Mouse (Mus musculus) forebrain, embryonic 11.5 days (tissue): ENCODE results near the gene Arhgap23. TPM values are rescaled to one million over a fixed set of nuclear protein-coding genes. Genes with fewer than 3 reads are reported as not detected.
A peak's percentile ranks its signal among the peaks of the same experiment; 100 is the strongest.

Source experiments
- ATAC-seq: fragments of 200-750 bp; cut with Nextera tagmentation; replicated peaks from 2 replicates; pipeline ENCODE4 v1.8.0; 2017; ENCODE audit warnings: moderate TSS enrichment; ENCODE audit not compliant: low FRiP score
- DNase-seq: peaks from one replicate; pipeline ENCODE4 v3.0.0-alpha.2; 2017; ENCODE audit warnings: low spot score
- H3K27ac ChIP-seq: fragments of 300-500 bp; sonication (generic); 2 replicates; pipeline ENCODE4 v1.5.1; 2014; ENCODE audit warnings: low read depth, low read length
- H3K27me3 ChIP-seq: fragments of 300-500 bp; sonication (generic); 2 replicates; pipeline ENCODE4 v1.6.1; 2014; ENCODE audit warnings: mild to moderate bottlenecking, low read length, mixed read lengths; ENCODE audit not compliant: control insufficient read depth, insufficient read depth
- H3K36me3 ChIP-seq: fragments of 300-500 bp; sonication (generic); 2 replicates; pipeline ENCODE4 v1.6.1; 2014; ENCODE audit warnings: mild to moderate bottlenecking, low read length, moderate library complexity, mixed read lengths; ENCODE audit not compliant: control insufficient read depth, insufficient read depth
- H3K4me1 ChIP-seq: fragments of 300-500 bp; sonication (generic); replicated peaks from 2 replicates; pipeline ENCODE4 v1.6.1; 2014; ENCODE audit warnings: low read length, mixed read lengths; ENCODE audit not compliant: control insufficient read depth, insufficient read depth
- H3K4me2 ChIP-seq: fragments of 300-500 bp; sonication (generic); 2 replicates; pipeline ENCODE4 v1.6.1; 2014; ENCODE audit warnings: low read depth, mild to moderate bottlenecking, low read length, moderate library complexity, mixed read lengths; ENCODE audit not compliant: severe bottlenecking
- H3K4me3 ChIP-seq: fragments of 300-500 bp; sonication (generic); 2 replicates; pipeline ENCODE4 v1.5.1; 2014; ENCODE audit warnings: low read depth, low read length
- H3K9ac ChIP-seq: fragments of 300-500 bp; sonication (generic); 2 replicates; pipeline ENCODE4 v1.6.1; 2014; ENCODE audit warnings: low read length
- H3K9me3 ChIP-seq: fragments of 300-500 bp; sonication (generic); 2 replicates; pipeline ENCODE4 v1.6.1; 2016; ENCODE audit warnings: low read length, mixed read lengths; ENCODE audit not compliant: control insufficient read depth
- WGBS: fragments of 180-500 bp; shearing (Covaris S2); extraction: QIAGEN DNeasy Blood & Tissue Kit; methylation state at CpG from one replicate; pipeline ENCODE4 v1.1.7; 2014; 5-methylcytosine and 5-hydroxymethylcytosine counted together
- polyA plus RNA-seq: library from polyadenylated mRNA; unstranded; fragments of >200 nt; fragmentation: Nextera tagmentation; extraction: Ambion mirVana; gene quantifications from 2 replicates; pipeline ENCODE4 v1.2.1, GENCODE M21; 2014

Arhgap23 gene
- polyA plus RNA-seq, 1 experiment from 2014 or later, result 3.2 TPM

DNA sequence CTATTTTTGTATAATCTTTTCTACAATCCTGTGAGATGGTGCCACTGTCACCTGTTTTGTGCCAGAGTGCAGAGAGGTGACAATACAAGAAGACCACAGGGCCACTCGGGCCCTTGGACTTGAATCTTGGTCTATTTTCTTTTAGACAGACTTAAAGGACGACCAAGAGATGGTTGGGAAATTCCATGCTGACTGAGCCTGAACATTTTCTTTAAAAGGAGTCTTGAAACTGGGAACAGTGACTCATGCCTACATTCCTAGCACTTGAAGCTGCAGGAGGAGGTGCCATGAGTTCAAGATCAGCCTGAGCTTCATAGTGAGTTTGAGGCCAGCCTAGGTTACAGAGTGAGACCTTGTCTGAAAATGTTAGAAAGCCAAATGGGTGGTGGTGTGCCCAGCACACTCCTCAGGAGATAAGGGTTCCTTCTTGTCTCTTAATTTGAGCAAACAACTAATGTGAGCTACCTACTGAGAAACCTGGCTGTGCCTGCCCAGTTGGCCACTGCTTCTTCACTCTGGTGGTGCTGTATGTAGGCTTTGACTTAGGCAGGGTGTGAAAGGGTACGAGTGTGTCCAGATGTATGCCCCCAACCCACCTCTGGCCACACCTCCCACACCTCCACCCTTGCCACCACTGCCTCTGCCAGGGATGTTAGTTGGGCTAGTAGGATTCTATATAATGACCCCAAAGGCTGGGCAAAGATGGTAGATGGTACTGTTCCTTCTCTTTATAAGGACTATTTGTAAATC is 13.5 kb upstream of the Arhgap23 start:
- no peak overlapping the region for H3K4me3 ChIP-seq
- H3K9me3 ChIP-seq, result no peaks in the 10 kb centered on the region
- no peak overlapping the region for H3K27ac ChIP-seq
- H3K36me3 ChIP-seq, result no peaks in the 10 kb centered on the region
- ATAC-seq (no peak), DNase-seq (no peak)
- 0 out of 2 replicates have a peak overlapping the region, but pooled peaks have one; percentile 1 for H3K9ac ChIP-seq
- peaks cover 13% of the 10 kb centered on the region for H3K4me1 ChIP-seq
- H3K4me2 ChIP-seq, result no peak overlapping the region
- WGBS, result 77% methylated on average over 3 of the region's 3 CpGs
- H3K27me3 ChIP-seq, result peaks cover 13% of the 10 kb centered on the region; the same call in 1 of the 2 replicates

GRCm38 (mm10) chr11:97402746-97403145 is 12.6 kb upstream of the Arhgap23 start:
- Histone ChIP-seq H3K27me3 (peaks cover 16% of the 10 kb centered on the region; the same call in 1 of the 2 replicates), H3K36me3 (no peaks in the 10 kb centered on the region), H3K4me1 (peaks cover 13% of the 10 kb centered on the region), H3K9me3 (no peaks in the 10 kb centered on the region), H3K4me2 (no peak overlapping the region), H3K9ac (no peak overlapping the region), H3K4me3 (no peak overlapping the region), H3K27ac (no peak overlapping the region)
- DNase-seq (no peak), ATAC-seq (no peak)
- WGBS, result 4% methylated on average over 2 of the region's 2 CpGs

DNA sequence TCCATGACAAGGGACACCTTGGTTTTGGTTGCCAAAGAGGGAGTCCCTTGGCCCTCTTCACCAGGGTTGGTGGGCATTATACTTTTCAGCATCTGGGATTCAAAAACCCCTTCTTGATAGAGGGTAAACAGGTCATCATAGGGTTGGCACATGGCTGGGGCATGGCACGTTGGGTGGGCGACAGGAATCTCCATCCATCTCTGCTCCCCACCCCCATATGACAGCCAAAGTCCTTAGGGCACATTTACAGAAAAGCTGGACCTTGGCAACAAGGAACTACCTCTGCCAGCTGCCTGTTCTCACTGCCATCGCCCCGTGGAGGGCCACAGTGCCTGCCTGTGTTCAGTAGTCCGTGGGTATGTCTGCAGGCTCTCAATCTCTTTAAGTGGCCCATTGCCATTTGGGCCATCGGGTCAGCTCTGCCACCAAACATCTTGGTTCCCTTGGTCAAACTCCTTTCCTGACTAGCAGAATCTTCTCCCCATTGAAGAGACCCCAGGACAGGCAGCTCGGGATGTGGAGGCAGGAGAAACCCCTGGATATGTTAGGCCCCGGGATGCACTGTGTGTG is 11.6 kb upstream of the Arhgap23 start:
- Histone ChIP-seq H3K4me1 (peaks cover 13% of the 10 kb centered on the region), H3K36me3 (no peaks in the 10 kb centered on the region), H3K4me2 (peak overlapping the region; percentile 98), H3K4me3 (peak overlapping the region; percentile 58; the same call in 1 of the 2 replicates), H3K27me3 (peaks cover 16% of the 10 kb centered on the region; the same call in 1 of the 2 replicates), H3K9me3 (no peaks in the 10 kb centered on the region), H3K9ac (no peak overlapping the region), H3K27ac (no peak overlapping the region)
- WGBS, result 48% methylated on average over 8 of the region's 8 CpGs
- ATAC-seq (no peak), DNase-seq (no peak)

DNA sequence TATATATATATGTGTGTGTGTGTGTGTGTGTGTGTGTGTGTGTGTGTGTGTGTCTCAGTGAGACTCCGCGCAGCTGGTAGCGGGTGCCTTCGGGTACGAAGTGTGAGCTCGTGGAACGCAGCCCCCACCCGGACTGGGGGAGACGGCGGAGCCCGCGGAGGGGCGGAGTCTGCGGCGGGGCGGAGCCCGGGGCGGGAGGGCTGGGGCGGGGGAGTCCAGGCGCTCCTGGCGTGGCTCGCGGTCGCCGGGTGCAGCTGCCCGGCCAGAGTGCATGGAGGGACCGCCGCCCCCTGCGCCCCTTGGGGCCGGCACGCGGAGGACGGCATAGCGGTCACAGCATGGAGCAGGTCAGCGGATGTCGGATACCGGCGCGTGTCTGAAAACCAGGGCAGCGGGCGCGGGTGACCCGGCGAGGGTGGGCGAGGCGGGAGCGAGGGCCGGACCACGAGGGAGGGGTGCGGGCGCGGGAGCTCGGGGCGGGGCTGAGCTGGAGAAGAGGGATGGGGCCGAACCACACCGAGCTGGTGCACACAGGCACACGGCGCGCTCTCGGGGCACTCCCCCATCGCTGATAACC is 11.1 kb upstream of the Arhgap23 start:
- peak overlapping the region; percentile 98 for H3K4me2 ChIP-seq
- peaks cover 13% of the 10 kb centered on the region for H3K4me1 ChIP-seq
- ATAC-seq, result peak; percentile 43; the same call in 1 of the 2 replicates
- H3K36me3 ChIP-seq, result no peaks in the 10 kb centered on the region
- peaks cover 16% of the 10 kb centered on the region; the same call in 1 of the 2 replicates for H3K27me3 ChIP-seq
- peak overlapping the region; percentile 58 for H3K4me3 ChIP-seq
- under 1% methylated on average over 57 of the region's 61 CpGs for WGBS
- no peak overlapping the region for H3K27ac ChIP-seq
- DNase-seq, result peak; percentile 79
- H3K9me3 ChIP-seq, result no peaks in the 10 kb centered on the region
- peak overlapping the region; percentile 59 for H3K9ac ChIP-seq

- Histone ChIP-seq H3K4me3 (peak overlapping the region; percentile 58), H3K27ac (no peak overlapping the region), H3K4me1 (peaks cover 13% of the 10 kb centered on the region), H3K9ac (peak overlapping the region; percentile 59), H3K27me3 (peaks cover 16% of the 10 kb centered on the region; the same call in 1 of the 2 replicates), H3K4me2 (peak overlapping the region; percentile 98), H3K9me3 (no peaks in the 10 kb centered on the region), H3K36me3 (no peaks in the 10 kb centered on the region)
- ATAC-seq, result no peak
- peak; percentile 64 for DNase-seq
- WGBS, result under 1% methylated on average over 11 of the region's 11 CpGs
These were observed 10.6 kb upstream of the Arhgap23 start for GRCm38 (mm10) chr11:97404761-97405190.

DNA sequence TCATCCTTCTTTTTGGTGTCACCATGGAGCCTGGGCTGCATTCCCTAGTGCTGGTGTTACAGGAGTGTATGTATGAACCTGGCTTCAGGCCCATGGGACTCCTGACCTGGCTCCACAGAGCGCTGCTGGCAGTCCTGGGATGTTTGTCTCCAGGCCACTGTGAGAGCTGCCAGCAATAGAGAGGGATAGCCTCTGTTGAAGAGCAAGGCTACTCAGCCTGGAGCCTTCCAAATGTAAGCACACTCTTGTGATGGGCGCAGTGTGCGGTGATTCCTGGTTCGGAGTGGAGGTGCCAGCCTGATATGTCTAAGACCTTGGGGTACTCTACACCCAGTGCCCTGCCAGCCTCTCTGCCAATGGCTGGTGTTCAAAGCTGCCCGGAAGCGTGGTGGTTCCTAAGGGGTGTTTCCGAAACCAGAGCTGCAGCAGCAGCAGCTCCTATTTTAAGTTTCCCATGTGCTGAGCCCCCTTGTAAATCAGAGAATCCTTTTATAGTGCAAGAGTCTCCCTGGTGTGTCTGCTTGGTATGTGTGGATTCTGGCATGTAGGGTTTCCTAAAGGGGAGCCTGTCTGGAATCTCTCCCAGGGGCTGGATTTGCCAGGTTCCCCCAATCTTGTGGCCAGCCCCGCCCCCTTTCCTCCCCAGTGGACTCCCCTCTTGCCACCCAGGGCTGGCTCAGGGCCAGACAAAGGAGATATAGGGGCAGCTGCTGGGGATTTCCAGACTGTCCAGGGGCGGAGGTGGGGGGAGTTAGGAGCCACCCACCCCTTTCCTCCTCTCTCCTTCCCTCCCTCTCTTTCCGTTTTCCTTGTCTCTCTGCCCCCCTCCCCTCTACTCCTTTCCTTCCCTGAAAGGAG is 9.0 kb upstream of the Arhgap23 start:
- H3K9ac ChIP-seq, result no peak overlapping the region
- no peaks in the 10 kb centered on the region for H3K36me3 ChIP-seq
- H3K4me3 ChIP-seq, result no peak overlapping the region
- peaks cover 9% of the 10 kb centered on the region for H3K4me1 ChIP-seq
- H3K27ac ChIP-seq, result no peak overlapping the region
- WGBS, result 68% methylated on average over 10 of the region's 10 CpGs
- peaks cover 16% of the 10 kb centered on the region; the same call in 1 of the 2 replicates for H3K27me3 ChIP-seq
- no peak overlapping the region for H3K4me2 ChIP-seq
- DNase-seq (no peak), ATAC-seq (no peak)
- H3K9me3 ChIP-seq, result no peaks in the 10 kb centered on the region

DNA sequence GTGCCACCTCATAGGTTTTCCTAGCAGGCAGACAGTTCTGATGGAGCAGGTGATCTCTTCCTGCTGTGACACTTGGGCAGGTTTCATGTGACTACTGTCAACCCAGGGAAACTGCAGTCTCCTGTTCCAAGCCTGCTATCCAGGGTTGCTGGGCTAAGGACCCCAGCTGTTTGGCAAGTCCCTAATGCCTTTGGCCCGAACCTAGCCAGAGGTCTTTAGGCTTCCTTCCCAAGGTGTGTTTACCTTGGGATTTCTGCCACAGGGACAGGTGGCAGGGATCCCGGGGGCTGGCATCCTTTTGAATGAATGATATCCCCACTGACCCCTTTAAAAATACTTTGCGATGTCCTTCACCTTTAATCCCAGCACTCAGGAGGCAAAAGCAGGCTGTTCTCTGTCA is 7.9 kb upstream of the Arhgap23 start:
- 81% methylated on average over 3 of the region's 3 CpGs for WGBS
- no peaks in the 10 kb centered on the region for H3K36me3 ChIP-seq
- H3K9ac ChIP-seq, result no peak overlapping the region
- H3K9me3 ChIP-seq, result no peaks in the 10 kb centered on the region
- ATAC-seq (no peak), DNase-seq (no peak)
- H3K4me3 ChIP-seq, result no peak overlapping the region
- H3K4me2 ChIP-seq, result no peak overlapping the region
- no peak overlapping the region for H3K27ac ChIP-seq
- H3K27me3 ChIP-seq, result peaks cover 16% of the 10 kb centered on the region; the same call in 1 of the 2 replicates
- peaks cover 9% of the 10 kb centered on the region for H3K4me1 ChIP-seq

- no peak overlapping the region for H3K4me3 ChIP-seq
- DNase-seq, result peak; percentile 74
- peaks cover 9% of the 10 kb centered on the region for H3K4me1 ChIP-seq
- H3K27me3 ChIP-seq, result peaks cover 16% of the 10 kb centered on the region; the same call in 1 of the 2 replicates
- 2% methylated on average over 6 of the region's 6 CpGs for WGBS
- no peak overlapping the region for H3K4me2 ChIP-seq
- H3K9ac ChIP-seq, result no peak overlapping the region
- ATAC-seq, result no peak
- H3K27ac ChIP-seq, result no peak overlapping the region
- H3K36me3 ChIP-seq, result no peaks in the 10 kb centered on the region
- no peaks in the 10 kb centered on the region for H3K9me3 ChIP-seq
These were observed 7.2 kb upstream of the Arhgap23 start for GRCm38 (mm10) chr11:97408171-97408570.
